Mouse (Mus musculus): ENCODE measurements around the gene Gne.
A peak's percentile ranks its signal among the peaks of the same experiment; 100 is the strongest.

DNA sequence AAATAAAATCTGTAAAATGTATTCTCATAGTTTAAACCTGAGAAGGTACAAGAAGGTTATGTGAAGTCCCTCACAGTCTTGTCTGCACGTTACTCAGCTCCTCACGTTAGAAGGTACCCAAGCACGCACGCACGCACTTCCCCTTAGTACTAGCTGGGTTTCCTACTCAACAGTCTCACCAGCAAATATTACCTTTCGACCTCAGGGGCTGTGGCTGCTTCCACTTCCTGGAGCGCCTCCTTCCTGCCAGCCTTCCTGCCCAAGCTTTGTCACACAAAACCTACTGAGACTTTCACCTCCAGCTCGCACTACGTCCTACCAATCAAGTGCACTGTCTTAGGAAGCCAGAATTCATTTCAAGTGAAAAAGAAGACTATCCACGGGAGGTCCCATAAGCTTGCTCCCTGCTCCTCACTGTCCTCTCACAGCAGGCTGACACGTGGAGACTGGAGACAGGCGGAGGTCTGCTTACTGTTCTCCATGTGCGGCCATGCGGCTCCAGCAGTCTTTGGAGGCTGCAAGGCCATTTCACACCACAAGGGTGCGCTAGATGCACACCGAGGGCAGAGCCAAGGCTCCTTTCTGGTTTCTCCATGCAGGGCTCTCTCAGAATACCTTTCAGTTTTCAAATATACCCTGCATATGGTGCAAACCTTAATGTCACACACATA is 18.5 kb downstream of the Gne start:
- TF ChIP-seq CTCF (IDR thresholded peaks at IDR 0.05; ENCODE audit: low read depth), result peak; percentile 99
- no peak for TF ChIP-seq EP300 (IDR thresholded peaks at IDR 0.05; ENCODE audit: low read depth)

Data from liver, postnatal 0 days (tissue).